Mouse (Mus musculus) ES-E14 (cell line): ENCODE data around the gene Oxsr1. TPM values are rescaled to one million over a fixed set of nuclear protein-coding genes. Genes with fewer than 3 reads are reported as not detected.
"Not testable (repeated sequence)": the region's sequence is repeated elsewhere in the genome, so short reads cannot be mapped to it uniquely, and the experiment has no call there.

Experiments
- DNase-seq: peaks from one replicate; pipeline ENCODE4 v3.0.0-alpha.2; 2013; ENCODE audit warnings: low read depth, low spot score
- H3K27ac ChIP-seq: 2 replicates; pipeline ENCODE4 v1.5.1; 2012; ENCODE audit warnings: low read depth, mild to moderate bottlenecking, low read length, moderate library complexity, mixed read lengths; ENCODE audit not compliant: poor library complexity, insufficient read depth, severe bottlenecking
- H3K36me3 ChIP-seq: 2 replicates; pipeline ENCODE4 v1.6.1; 2012; ENCODE audit warnings: mild to moderate bottlenecking, low read length, moderate library complexity, mixed read lengths; ENCODE audit not compliant: control insufficient read depth, poor library complexity, insufficient read depth, severe bottlenecking
- H3K4me1 ChIP-seq, 2 experiments: fragments of 150-350 bp in 1 of 2; sonication (generic) in 1 of 2; 2 replicates each; pipeline ENCODE4 v1.6.1; 2012; ENCODE audit warnings: low read length in 2 of 2, mild to moderate bottlenecking in 1 of 2, mixed read lengths in 1 of 2; ENCODE audit not compliant: control insufficient read depth in 2 of 2, insufficient read depth in 2 of 2, poor library complexity in 1 of 2
- H3K4me3 ChIP-seq, 2 experiments: fragments of 150-350 bp in 1 of 2; sonication (generic) in 1 of 2; 2 replicates each; pipeline ENCODE4 v1.5.1; 2012; ENCODE audit warnings: low read length in 2 of 2, low read depth in 1 of 2, mild to moderate bottlenecking in 1 of 2, mixed read lengths in 1 of 2; ENCODE audit not compliant: insufficient read depth in 1 of 2, poor library complexity in 1 of 2, severe bottlenecking in 1 of 2
- H3K9ac ChIP-seq: 2 replicates; pipeline ENCODE4 v1.6.1; 2012; ENCODE audit warnings: low read depth, mild to moderate bottlenecking, low read length, mixed read lengths; ENCODE audit not compliant: poor library complexity, insufficient read depth, severe bottlenecking
- H3K9me3 ChIP-seq: fragments of 150-350 bp; sonication (generic); 2 replicates; pipeline ENCODE4 v1.6.1; 2012; ENCODE audit warnings: low read depth, mild to moderate bottlenecking, low read length; ENCODE audit not compliant: control insufficient read depth, insufficient read depth
- CHD2 ChIP-seq: IDR thresholded peaks from 2 replicates; pipeline ENCODE4 v1.6.1; 2014; ENCODE audit warnings: mild to moderate bottlenecking, low read depth, low read length, inconsistent platforms
- HCFC1 ChIP-seq: IDR thresholded peaks from 2 replicates; pipeline ENCODE4 v1.6.1; 2012; ENCODE audit warnings: low read length, inconsistent platforms, borderline replicate concordance; ENCODE audit not compliant: insufficient read depth
- MAFK ChIP-seq: IDR thresholded peaks from 2 replicates; pipeline ENCODE4 v1.6.1; 2014; ENCODE audit warnings: mild to moderate bottlenecking, low read depth, low read length, inconsistent platforms; ENCODE audit not compliant: insufficient read depth
- ZC3H11A ChIP-seq: IDR thresholded peaks from 2 replicates; pipeline ENCODE4 v1.6.1; 2012; ENCODE audit warnings: low read depth, mild to moderate bottlenecking, inconsistent platforms, low read length, borderline replicate concordance
- ZNF384 ChIP-seq: IDR thresholded peaks from 2 replicates; pipeline ENCODE4 v1.6.1; 2012; ENCODE audit warnings: low read depth, low read length, inconsistent platforms
- in situ Hi-C, 2 experiments: fragments of 600-800 bp; cut with MboI; formaldehyde crosslinking; loops; one replicate each; pipeline ENCODE4 v1.15.1; 2025; ENCODE audit warnings: low sequenced_read_pairs in 2 of 2, inconsistent platforms in 1 of 2; ENCODE audit not compliant: unreplicated experiment in 2 of 2
- total RNA-seq: library from RNA; depleted of rRNA; stranded (reverse); fragments of 300-350 nt; gene quantifications from 2 replicates; pipeline ENCODE4 v1.2.3, GENCODE M21; 2012

The Oxsr1 gene
- total RNA-seq, 1 experiment, result 52.1 TPM

DNA sequence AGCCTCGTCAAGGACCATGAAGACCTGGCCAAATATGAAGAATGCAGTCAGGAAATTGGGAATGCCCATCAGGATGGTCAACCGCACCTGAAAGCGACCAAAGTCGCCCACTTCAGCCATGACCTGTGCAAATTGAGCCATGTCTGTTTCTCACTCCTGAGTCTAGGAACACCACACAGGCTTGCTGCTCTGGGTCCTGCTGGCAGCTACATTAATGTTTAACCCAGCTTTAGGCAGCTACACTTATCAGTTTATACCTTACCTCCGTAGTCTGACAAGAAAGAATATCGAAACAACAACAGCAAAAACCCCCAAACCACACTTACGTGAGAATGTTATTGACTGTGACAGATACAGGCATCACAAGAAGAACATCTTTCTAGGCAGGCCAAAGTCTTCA, 90.7 kb downstream of the Oxsr1 start:
- in situ Hi-C loops, result no loop called here
- H3K36me3 ChIP-seq, result no peaks in the 10 kb centered on the region

DNA sequence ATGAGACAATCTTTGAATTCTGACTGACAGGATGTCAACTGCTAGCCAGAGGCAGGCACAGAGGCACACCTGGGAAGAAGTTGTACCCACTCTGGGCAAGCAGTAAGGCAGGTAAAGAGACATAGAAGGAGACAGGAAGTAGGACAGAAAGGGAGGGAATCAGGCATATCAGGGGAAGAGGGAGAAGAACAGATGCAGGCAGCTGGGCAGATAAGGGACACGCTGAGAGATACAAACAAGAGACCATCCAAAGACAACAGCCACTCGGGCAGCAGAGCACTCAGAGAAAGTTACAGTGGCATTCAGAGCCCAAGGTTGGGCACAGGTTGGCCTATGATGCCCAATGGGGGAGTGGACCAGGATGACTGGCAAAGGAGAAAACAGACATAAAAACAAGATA, 91.4 kb downstream of the Oxsr1 start:
- TF ChIP-seq MAFK, result no peak
- no peak for TF ChIP-seq CHD2
- TF ChIP-seq ZNF384, result no peak
- TF ChIP-seq ZC3H11A, result no peak
- no peak overlapping the region for H3K4me3 ChIP-seq
- DNase-seq, result no peak
- no peaks in the 10 kb centered on the region for H3K4me1 ChIP-seq
- no peak overlapping the region for H3K27ac ChIP-seq
- no peaks in the 10 kb centered on the region for H3K36me3 ChIP-seq
- H3K9ac ChIP-seq, result no peak overlapping the region
- H3K9me3 ChIP-seq, result no peaks in the 10 kb centered on the region
- in situ Hi-C loops, result no loop called here

More for the DNA sequence above, 90.7 kb downstream of the Oxsr1 start:
- TF ChIP-seq ZNF384 (no peak), MAFK (no peak), ZC3H11A (no peak), CHD2 (no peak), HCFC1 (no peak)
- Histone ChIP-seq H3K4me1 (no peaks in the 10 kb centered on the region), H3K9me3 (no peaks in the 10 kb centered on the region), H3K4me3 (no peak overlapping the region), H3K9ac (no peak overlapping the region), H3K27ac (no peak overlapping the region)
- no peak for DNase-seq

DNA sequence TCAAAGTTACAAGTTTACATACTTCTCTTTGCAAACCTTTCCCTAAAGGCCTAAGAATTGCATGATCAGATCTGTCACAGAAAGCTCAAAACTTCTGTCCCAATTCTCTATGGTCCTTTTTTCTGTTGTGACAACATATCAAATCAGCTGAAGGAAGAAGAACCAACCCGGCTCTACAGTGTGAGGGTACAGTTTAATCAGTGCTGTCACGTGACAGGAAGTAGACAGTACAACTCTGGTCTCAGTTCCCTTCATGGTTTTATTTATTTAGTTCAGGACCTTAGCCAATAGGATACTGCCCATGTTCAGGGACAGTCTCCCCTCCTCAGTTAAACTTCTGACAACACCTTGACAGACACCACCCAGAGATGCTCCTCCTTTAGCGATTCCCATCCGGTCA, 102.0 kb downstream of the Oxsr1 start:
- in situ Hi-C loops, result no loop called here
- H3K9ac ChIP-seq, result no peak overlapping the region

DNA sequence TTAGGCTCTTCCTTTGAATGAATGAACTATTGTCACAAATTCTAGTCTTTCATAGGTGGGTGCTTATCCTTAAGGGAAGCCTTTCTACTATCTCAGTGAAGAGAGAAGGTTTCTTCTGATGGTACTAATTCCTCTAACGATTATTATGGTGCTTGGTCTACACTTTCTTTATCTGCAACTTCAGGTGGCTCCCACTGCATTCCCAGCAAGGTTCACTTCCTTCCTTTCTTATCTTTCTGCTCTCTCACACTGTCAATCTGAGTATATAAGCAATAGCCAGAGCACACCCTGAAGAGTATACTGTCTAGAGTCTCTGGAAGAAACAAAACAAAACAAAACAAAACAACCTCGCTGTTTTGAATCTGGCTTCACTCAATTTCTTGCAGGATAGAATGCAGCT, 102.6 kb downstream of the Oxsr1 start:
- no peak for DNase-seq
- no peaks in the 10 kb centered on the region; the same call in 1 of the 2 replicates for H3K36me3 ChIP-seq
- H3K9ac ChIP-seq, result no peak overlapping the region
- no peaks in the 10 kb centered on the region for H3K4me1 ChIP-seq
- in situ Hi-C loops, result no loop called here
- peaks cover 2% of the 10 kb centered on the region; the same call in 1 of the 2 replicates for H3K9me3 ChIP-seq
- no peak overlapping the region for H3K27ac ChIP-seq
- no peak overlapping the region for H3K4me3 ChIP-seq
- TF ChIP-seq CHD2, result no peak
- TF ChIP-seq HCFC1, result no peak
- no peak for TF ChIP-seq ZC3H11A
- TF ChIP-seq ZNF384, result no peak
- TF ChIP-seq MAFK, result no peak

More for the DNA sequence above, 102.0 kb downstream of the Oxsr1 start:
- DNase-seq, result no peak
- Histone ChIP-seq H3K36me3 (no peaks in the 10 kb centered on the region; the same call in 1 of the 2 replicates), H3K4me1 (no peaks in the 10 kb centered on the region), H3K9me3 (no peaks in the 10 kb centered on the region), H3K27ac (no peak overlapping the region), H3K4me3 (no peak overlapping the region)
- TF ChIP-seq CHD2 (no peak), MAFK (no peak), ZC3H11A (no peak), ZNF384 (no peak), HCFC1 (no peak)

DNA sequence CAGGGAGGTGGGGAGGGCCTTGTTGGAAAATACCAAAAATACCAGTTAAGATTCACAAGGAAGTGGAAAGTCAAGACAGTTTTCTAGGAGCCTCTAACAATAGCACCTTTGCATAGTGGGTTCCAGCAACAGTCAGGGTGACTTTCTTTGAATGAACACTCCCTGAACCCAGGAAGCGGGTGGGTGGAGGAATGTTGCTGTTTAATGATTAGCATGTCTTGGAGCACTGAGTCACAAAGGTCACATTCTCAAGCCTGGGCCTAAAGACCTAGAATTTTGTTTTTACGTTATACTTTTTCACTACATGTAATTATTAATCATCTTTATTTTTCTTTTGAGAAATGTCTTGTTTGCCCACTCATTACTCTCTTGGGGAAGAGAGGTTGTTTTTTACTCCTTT, 106.9 kb downstream of the Oxsr1 start:
- H3K4me1 ChIP-seq, H3K36me3 ChIP-seq, H3K9me3 ChIP-seq, H3K9ac ChIP-seq, H3K27ac ChIP-seq, H3K4me3 ChIP-seq, DNase-seq, in situ Hi-C loops: not testable (repeated sequence)
